Mouse (Mus musculus) cerebellum, postnatal 10 days (tissue): Measurements from ENCODE around the gene Zfp973.
"Not testable (repeated sequence)": the region's sequence is repeated elsewhere in the genome, so short reads cannot be mapped to it uniquely, and the experiment has no call there.

Experiments used
- DNase-seq, 2 experiments: peaks; one replicate each; pipeline ENCODE4 v3.0.0; 2021; ENCODE audit warnings: mixed read lengths in 2 of 2

Gene Zfp973

DNA sequence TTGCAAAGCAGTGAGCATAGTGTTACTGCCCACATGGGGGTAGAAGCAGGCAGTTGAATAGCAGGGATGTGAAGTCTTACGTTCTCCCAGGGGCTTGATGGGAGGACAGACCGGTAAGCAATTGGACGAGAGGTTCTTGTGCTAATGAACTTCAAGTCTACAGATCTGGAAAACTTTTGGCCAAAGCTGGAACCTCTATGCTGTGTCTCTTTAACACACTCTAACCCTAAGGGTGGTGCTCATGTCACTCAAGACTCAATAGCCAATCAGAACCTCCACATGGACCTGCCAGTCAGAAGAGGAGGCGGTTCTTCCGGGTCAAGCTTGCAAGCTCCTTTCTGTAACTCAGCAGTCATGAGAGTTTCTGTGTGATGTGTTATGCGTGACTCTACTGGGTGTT lies at the start of gene Zfp973:
Zfp973 (plus strand) TSS at position 301 of the 400 bp plus-strand sequence.
- DNase-seq, result not testable (repeated sequence)

DNA sequence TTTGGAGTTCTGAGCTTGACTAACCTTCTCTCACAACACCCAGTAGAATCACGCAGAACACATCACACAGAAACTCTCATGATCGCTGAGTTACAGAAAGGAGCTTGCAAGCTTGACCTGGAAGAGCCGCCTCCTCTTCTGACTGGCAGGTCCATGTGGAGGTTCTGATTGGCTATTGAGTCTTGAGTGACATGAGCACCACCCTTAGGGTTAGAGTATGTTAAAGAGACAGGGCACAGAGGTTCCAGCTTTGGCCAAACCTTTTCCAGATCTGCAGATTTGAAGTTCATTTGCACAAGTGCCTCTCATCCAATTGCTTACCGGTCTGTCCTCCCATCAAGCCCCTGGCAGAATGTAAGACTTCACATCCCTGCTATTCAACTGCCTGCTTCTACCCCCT lies 34.1 kb upstream of the Zfp973 start, which contains the start of gene Gm14308:
Gm14308 (minus strand) TSS at position 101 of the 400 bp plus-strand sequence.
- DNase-seq, result not testable (repeated sequence)

DNA sequence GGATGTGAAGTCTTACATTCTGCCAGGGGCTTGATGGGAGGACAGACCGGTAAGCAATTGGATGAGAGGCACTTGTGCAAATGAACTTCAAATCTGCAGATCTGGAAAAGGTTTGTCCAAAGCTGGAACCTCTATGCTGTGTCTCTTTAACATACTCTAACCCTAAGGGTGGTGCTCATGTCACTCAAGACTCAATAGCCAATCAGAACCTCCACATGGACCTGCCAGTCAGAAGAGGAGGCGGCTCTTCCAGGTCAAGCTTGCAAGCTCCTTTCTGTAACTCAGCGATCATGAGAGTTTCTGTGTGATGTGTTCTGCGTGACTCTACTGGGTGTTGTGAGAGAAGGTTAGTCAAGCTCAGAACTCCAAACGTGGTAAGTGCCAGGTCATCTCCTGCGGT lies 37.7 kb downstream of the Zfp973 start, which contains the start of gene Gm14305:
Gm14305 (plus strand) TSS at position 278 of the 400 bp plus-strand sequence.
- DNase-seq, result not testable (repeated sequence)
